Mouse (Mus musculus): ENCODE measurements at regions not wholly inside any gene's neighbourhood (a gene's known extent, or its start where the extent isn't known, plus 50 kb on each side); places are given as distances from the start of the nearest gene placed in this dataset.

DNA sequence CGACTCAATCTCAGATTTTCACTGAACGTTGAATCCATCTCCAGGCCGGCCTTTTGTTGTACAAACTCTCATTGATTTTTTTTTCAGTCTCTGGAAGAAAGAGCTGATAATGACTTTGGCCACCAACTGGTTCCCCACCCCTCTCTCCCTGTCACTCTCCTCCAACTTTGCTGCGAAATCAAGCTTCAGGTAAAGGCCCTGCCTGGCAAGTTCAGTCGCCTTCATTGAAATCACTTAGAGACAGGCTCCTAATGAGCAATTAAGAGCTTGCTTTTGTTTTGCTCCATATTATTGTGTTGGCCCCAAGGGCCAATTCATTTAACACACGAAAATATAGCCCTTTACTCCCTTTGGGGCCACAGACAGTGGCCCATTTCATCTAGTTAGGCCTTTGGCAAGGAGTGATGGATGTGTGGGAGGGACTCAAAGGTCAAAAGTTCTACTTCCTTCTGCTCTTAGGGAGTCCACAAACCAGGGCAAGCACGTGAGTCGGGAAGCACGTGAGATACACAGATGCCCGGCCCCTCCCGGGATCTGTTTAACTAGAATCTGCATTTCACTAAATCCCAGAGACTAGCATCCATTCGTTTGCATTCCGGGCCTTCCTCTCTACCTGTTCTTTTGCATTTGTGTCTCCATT is 120.0 kb downstream of the Dact1 start:
- no peak for DNase-seq (ENCODE audit: low spot score)

GRCm38 (mm10) chr12:71430331-71430730 is 120.6 kb downstream of the Dact1 start:
- DNase-seq (ENCODE audit: low spot score): no peak

DNA sequence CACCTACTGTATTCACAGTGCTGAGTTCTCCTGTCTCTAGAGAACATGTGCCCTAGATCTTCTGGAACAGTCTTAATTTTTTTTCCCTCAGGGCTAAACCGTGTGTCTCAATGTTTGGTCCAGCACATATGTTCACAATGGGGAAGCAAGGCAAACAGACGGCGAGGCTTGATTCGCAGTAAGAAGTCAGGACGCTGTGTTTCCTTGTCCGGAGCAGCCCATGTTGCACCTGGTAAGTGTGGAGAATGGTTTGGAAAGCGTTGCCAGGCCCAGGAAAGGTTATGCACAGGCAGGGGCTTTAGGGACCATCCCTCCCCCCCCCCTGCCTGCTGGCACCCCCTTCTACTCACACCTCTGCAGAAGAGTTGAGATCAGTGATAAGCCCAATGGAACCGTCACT is 121.4 kb downstream of the Dact1 start:
- DNase-seq (ENCODE audit: low spot score): no peak

- no peak for DNase-seq (ENCODE audit: low spot score)
These were observed 124.0 kb downstream of the Dact1 start for GRCm38 (mm10) chr12:71433549-71434200.

DNA sequence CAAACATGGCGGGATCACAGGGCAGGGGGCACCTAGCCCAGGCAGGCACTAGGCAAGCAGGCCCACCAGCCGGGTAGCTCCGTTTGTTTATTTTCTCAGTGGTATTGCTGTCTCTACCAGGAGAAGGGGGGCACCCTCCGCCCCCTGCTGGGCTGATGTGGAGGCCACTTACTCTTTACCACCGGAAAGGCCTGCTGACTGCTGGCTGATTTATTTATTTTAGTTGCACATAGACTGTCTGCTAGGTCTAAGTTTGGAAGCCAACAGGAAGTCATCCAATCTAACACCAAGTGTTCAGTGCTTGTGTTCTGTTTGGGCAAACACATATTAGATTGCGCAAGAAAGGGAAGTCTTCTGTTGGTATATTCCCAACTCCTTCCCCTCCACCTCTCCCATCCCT is 128.6 kb downstream of the Dact1 start:
- peak; percentile 43 for DNase-seq (ENCODE audit: low spot score)

DNA sequence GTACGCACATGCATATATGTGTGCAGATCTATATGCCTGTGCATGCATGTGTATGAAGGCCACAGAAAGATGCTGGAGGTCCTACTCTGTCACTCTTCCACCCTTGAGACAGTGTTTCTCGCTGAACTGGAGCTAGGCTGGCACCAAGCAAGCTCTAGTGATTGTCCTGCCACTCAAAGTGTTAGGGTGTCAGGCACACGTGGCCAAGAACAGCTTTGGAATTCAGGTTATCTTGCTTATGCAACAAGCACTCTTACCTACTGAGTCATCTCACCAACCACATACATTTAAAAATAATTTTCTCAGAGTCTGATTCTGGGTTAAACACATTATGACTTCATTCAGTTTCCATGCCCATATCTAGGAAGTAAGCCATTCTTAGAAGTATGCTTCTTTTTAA is 131.2 kb downstream of the Dact1 start:
- no peak for DNase-seq (ENCODE audit: low spot score)

GRCm38 (mm10) chr12:71441272-71441671 is 131.6 kb downstream of the Dact1 start:
- no peak for DNase-seq (ENCODE audit: low spot score)

DNA sequence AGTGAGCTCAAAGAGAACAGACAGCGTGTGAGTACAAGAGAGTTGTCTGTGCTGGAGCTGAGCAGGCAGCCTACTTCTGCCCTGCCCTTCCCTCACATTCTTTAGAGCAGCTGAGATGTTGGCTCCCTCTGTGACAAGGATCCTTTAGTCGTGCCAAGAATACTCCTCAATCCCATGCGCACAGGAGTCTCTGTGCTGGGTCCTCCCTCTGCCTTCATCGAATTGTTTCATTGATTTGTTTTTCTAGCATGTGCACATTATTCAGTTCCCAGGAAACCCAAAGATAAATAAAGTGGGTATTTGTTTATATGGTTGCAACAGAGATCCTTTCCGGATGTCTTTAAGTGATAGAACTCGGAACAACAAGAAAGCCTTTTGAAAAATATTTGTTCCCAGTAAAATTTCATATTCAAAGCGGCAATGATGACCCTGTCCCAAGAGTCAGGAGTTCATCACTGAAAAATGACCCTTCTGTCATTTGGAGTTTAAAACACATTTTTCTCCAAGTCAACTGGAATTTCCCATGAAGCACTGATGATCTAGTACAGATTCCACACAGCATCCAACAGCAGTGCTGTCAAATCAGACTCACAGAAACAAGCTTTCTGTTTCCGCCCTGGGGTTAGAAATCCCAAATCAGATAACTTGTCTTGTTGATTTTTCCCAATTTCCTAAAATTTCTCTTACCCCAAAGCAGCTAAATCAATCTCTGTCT is 136.7 kb downstream of the Dact1 start:
- no peak for DNase-seq (ENCODE audit: low spot score)

DNA sequence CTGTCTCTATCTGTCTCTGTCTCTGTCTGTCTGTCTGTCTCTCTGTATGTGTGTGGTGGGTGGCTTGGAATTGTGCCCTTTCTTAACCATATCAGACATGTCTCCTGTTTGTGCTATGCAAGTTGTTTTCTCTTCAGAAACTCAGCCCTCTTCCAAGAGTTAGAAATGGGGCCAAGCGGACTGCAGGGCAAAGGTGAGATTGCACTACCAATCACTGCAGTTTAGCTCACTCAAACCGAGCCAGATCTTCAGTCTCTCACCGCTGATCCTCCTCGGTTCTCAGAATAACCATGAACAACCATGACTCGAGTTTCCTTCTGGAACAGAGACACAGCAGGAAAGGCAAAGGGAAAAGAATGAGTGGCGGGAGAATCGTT is 137.2 kb downstream of the Dact1 start:
- no peak for DNase-seq (ENCODE audit: low spot score)

DNA sequence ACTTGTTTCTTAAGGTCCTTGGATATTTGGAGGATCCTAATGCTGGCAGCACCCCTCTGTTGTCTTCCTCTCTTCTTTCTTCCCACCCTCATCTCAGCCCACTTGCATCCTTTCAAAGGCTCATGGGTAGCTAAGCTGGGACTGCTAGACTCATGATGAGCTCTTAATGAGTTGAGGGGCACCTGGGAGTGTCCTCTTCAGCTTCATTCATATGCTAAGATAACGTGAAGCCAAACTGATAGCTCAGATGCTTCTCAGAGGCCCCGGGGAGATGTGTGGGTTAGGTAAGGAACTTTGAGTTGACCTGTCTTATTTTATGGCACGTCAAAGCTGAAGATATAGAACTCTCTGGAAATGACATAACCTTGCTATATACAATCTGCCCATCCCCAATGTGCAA is 139.3 kb downstream of the Dact1 start:
- no peak for DNase-seq (ENCODE audit: low spot score)

DNA sequence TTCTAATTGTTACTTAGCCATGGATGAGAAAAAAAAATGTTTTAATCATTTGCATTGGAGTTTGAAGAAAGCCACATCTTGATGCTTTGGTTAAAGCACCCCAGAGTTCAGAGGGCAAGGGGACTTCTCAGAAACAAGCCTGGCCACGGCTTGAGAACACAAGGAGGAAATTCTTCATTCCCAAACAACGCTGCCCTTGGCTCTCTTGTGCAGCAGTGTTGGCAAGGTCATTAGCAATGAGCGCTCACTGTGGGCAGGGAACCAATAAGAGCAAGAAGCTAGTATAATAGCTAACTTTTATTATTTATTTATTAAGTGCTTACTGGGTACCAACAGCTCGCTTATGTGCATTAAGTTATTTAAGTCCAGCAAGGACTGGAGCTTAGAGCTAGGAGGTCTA is 140.4 kb downstream of the Dact1 start:
- DNase-seq (ENCODE audit: low spot score): no peak

DNA sequence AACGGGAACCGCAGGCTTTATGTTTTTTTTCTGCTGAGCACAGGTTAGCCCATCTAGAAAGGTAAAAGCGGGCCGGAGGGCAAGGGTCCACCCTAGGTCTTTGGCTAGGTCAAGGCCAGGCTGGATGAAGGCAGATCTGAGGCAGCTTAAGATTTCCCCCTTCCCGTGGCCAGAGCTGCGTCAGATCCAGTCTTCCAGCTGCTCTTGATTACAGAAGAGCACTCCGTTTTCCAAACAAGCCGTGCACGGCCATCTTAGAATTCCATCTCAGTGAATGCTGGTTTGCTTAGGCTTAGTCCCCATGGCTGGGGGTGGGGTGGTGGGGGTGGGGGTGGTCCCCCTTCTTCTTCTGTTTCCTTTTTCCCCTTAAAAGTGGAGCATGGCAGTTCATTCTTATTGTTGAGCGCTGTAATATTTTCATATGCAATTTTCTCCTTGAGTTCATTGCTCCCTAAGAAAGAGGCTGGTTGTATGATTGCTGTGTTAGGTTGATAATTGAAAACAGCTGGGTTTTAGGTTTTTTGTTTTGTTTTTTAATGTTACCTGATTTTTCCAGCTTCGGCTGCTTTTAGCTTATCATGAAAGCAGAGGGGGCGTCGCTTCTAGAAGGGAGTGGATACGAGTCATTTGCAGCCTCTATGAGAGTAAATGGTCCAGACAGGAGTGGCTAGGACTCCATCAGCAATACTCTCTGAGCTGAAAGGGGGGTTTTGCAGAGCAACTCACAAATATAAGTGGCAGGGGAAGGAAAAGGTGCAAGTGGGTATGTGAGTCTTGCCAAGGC is 141.2 kb downstream of the Dact1 start:
- DNase-seq (ENCODE audit: low spot score): no peak

- no peak for DNase-seq (ENCODE audit: low spot score)
These were observed 147.2 kb downstream of the Dact1 start for GRCm38 (mm10) chr12:71456900-71457299.

DNA sequence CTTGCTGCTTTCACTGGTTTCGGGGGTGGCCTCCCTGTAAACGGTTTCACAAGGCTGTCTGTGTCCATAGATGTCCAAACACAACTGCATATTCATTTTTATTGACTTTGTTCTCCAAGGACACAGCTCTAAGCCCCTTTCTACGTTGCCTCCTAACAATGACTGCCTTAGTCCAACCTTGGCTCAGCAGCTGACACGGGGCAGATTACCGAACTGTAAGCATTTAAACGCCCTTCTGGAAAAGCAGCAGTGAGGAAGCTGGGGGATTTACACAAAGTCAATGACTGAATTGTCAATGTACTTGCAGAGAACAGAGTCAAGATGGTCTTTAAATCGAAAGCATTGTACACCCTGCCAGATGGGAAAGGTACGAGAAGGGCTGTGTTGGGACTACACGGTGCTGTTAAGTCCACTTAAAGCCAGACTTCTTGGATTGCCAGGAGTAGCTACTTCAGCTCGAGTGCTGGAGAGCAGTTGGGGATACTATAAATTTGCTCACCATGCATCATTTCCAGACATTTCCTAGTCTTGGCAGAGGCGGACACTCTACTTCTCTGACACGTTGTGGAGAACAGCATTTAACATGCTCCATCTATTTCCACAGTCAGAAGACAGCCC is 149.0 kb downstream of the Dact1 start:
- DNase-seq (ENCODE audit: low spot score): no peak

- no peak for DNase-seq (ENCODE audit: low spot score)
These were observed 151.0 kb downstream of the Dact1 start for GRCm38 (mm10) chr12:71460643-71461042.

DNA sequence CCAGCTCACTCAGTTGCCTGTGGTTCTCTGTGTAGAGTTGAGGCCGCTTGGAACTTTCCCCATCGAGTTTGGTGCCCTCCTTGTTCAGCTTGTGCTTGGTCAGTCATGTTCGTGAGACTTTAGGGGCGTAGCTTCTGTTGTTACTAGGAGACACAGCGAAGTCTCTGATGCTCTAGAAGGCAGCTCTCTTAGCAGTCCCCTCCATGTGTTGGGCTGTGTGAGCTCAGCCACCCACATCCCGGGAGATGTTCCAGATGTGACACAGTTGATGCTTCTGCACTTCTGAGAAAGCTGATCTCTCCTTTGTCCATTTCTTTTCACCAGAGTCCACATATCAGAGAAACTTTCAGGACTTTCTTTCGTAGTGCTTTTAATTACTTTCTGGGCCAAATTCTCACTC is 158.1 kb downstream of the Dact1 start:
- DNase-seq (ENCODE audit: low spot score): no peak

DNA sequence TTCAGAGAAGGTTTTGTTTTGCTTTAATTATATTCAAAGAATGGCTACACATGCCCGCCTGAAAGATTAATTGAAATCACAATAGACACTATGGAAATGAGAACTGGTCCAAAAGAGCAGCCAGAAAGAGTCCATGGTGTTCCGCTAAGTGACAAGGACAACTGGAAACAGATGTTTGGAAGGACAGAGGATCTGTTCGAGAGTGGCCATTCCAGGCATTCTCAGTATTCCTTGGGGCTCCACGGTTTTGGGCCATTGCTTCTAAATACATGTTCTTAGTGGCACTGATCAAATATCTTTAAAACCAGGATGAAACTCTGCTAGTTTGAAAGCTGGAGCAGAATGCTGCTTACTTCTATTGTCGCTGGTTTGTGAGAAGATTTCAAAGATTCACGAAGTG is 158.6 kb downstream of the Dact1 start:
- DNase-seq (ENCODE audit: low spot score): no peak

DNA sequence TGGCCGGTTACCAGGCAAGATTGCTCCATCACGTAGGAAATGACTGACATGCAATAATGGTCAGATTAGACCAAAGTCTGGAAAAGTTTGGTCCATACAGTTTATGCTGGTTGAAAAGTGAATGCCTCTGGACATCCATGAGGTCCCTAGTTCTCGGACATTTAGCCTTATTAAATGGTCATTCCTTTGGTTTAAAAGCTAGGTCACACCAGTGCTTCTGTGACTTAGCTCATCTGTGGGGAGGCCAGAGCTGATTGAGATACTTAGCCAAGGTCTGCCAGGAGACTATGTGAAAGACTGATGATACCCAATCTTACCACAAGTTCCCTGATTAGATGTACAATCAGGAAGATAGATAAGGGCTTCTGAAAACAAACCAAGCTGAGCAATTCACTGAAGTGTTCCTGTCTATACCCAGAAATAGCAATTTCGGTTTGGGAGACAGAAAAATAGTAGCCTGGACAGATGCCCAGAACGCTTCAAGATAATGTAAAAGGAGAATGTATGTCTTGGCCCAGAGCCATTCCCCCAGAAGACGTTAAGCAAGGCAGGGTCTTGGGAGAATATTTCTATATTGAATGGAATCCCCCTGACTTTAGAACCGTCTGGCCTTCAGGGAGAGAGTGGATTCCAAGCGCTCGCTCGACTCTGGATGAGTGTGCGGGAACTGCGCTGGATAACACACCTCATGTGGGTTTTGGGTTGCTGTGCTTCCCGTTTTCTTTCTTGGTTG is 161.5 kb downstream of the Dact1 start:
- no peak for DNase-seq (ENCODE audit: low spot score)

GRCm38 (mm10) chr12:71471720-71472119 is 162.0 kb downstream of the Dact1 start:
- no peak for DNase-seq (ENCODE audit: low spot score)

- DNase-seq (ENCODE audit: low spot score): no peak
These were observed 166.6 kb downstream of the Dact1 start for GRCm38 (mm10) chr12:71476238-71476637.

GRCm38 (mm10) chr12:71477691-71478090 is 168.0 kb downstream of the Dact1 start:
- no peak for DNase-seq (ENCODE audit: low spot score)

DNA sequence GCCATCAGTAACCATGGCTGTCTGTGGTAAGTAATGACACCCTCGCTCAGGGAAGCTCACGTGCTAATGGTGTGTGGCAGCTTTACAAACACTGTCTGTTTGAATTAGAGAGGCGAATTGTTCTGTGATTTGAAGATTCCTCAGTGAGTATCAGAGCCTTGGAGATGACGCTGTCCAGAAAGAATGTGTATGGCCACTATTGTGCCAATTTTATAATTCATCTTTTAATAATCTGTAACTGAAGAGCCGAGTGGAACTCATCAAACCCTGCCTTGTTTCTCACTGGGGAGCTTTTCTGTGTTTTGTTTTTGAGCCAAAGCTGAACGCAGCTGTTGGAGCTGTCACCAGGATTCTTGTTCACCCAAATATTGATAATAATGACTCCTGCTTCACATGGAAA is 171.7 kb downstream of the Dact1 start:
- DNase-seq (ENCODE audit: low spot score): no peak
